Mouse (Mus musculus) cerebellum, adult 18-20 months (tissue): Measurements from ENCODE around the gene 1700042G07Rik.

ENCODE experiments used
- DNase-seq, 2 experiments: peaks; one replicate each; pipeline ENCODE4 v3.0.0; 2021

Gene 1700042G07Rik

DNA sequence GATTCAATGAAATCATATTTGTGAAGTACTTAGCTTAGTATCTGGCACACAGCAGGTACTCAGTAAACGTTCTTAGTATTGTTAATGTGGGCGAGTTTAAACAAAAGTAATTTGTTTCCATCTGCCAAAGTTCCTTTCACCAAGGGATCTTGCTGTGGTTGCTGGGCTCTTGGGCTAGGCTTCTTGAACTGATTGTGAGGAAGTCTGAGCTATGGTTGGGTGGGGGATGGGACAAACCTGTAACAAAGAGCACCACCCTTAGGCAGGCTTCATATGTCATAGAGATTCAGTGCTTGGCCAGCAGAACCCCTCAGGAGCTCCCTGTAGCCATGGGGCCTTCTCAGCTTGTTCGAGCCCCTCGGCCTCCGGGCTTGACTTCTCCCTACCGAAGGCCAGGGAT lies at the start of gene 1700042G07Rik, which contains the start of gene Gm49337:
Gene 1700042G07Rik (plus strand): TSS at position 301 of the 400 bp plus-strand sequence.
Gene Gm49337 (plus strand): TSS at position 313 of the 400 bp plus-strand sequence.
- DNase-seq: peak in 1 of 2 experiments; percentile 41

DNA sequence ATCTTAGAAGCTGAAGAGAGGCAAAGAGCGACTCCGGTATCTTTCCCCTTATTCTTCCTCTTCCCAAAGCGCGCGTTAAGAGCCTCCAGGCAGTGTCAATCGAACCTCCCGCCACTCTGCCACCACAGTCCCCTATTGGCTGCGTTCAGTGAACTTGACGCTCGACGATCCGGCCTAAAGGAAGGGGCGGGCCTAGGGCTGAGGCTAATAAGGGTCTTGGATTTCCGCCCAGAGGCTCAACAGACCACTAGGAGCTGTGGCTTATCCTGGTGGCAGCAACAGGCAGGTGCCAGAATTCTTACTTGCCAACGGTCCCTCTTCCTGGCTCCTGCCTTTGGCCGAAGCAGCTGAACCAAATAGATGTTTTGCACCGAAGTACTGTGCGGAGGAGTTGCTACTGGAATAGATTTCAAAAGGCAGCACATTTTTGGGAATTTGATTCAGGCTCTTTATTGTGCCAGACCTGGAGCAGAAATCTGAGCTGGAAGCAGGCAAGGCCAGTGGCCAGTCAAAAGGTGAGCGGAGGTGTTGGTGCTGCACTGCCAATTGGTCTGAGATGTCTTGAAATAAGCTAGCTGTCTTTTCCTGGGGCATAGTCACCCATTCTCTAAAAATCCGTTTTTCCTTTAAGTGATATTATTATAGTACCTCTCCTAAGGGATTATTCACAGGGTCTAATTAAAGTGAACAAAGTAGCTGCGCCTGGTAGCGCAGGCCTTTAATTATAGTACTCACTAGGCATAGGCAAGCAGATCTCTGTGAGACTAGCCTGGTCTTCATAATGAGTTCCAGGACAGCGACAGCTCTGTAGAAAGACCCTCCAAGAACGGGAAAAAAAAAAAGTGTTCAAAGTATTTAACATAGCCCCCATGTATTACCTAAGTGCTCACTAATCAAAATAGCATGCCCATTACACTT lies 49.3 kb upstream of the 1700042G07Rik start, which contains the start of the genes Rad54l and Pomgnt1:
Gene Rad54l (minus strand): TSS at position 89 of the 918 bp plus-strand sequence.
Gene Pomgnt1 (plus strand): TSS at position 239 of the 918 bp plus-strand sequence.
- peak; percentile 74 to 81 for DNase-seq

- DNase-seq: no peak
Observed at GRCm38 (mm10) chr4:116125803-116126386, 47.3 kb upstream of the 1700042G07Rik start.

GRCm38 (mm10) chr4:116127956-116128355 lies 45.2 kb upstream of the 1700042G07Rik start:
- DNase-seq: no peak

DNA sequence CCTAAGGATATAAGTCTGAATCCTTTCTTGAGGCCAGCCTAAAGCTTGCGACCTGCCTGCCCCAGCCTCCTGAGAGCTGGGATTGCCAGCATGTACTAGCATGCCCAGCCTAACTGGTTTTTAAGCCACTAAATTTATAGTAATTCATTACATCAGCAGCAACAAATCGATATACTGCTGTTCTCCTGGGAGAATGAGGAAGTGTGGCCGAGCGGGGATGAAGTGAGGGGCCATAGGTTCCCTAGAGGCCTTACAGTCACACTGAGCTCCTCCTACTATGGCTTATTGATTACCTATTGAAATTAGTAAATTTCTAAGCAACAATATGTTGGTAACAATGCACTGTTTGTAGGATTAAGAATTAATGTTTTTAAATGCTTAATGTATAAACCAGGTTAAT lies 40.0 kb upstream of the 1700042G07Rik start:
- DNase-seq: no peak

DNA sequence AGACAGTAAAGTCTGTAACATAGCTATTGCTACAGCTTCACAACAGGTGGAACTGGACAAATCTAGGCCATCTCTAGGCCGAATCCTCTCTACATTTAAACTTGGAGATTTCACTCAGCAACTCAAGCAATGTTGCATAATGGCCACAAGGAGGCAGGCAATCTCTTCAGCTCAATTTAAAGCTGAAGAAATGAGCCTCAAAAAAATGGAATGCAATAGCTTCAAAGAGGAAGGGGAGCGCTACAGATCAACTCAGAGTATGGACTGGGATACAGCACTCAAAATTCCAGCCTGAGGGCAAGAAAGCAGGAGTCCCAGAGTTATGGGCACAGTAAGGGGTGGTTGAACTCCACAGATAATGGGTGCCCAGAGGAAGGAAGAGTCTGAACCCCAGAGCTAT lies 38.2 kb upstream of the 1700042G07Rik start:
- no peak for DNase-seq

DNA sequence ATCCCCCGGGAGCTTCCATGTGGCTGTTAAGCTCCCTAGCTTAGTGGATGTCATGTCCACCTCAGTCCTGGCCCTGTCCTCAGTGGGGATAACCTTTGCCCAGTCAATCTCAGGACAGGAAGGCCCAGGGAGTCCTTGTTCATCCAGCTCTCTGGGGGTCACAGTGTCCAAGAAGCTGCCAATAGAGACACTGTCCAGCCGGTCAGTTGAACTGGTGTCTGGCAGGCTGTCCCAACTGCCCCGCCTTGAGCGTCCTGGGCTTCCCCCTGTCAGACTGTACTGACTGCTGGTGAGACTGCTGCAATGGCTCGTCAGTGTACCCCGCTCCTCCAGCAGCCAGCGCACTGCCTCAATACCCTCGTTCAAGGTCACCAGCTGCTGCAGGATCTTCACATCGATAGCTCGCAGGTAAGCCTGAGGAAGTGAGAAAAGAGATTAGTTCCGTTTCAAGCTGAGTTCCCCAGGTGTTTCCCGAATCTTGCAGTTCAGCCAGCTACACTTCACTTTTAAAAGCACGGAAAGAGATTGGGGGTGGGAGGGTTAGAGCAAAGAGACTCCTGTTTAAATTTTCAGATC lies 35.7 kb upstream of the 1700042G07Rik start:
- no peak for DNase-seq

DNA sequence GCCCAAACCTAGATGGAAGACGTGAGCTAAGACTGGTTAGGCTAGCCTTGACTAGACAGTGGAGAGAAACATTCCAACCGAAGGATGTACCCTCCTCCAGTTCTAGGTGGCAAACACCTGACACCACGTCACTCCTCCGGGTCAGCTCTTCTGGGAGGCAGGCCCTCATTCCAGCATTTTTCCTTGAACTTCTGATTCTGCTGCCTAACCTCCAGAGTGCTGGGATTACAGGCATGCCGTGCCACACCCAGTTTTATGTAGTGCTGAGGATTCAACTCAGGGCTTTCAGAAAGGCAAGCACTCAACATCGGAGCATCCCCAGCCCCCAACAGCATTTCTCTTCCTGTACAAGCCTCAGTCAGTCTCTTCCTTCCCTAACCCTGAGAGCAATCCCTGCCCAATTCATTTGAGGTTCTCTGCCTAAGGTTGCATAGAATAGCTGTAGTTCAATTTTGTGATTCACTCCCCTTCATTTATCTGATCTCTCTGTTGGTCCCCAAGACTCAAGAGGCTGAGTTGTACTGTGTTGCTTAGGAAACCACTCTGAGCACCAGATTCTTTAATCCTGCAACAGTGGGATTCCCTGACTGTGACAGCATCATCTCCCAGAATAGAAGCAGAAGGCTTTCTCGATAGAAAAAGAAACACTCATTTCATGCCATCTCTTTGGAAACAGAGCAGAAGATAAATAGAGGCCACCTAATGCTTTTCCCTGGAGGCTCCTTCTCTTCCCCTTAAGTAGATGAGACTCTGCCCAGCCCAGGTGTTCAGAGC lies 32.2 kb upstream of the 1700042G07Rik start:
- no peak for DNase-seq

- no peak for DNase-seq
Observed at GRCm38 (mm10) chr4:116141736-116142135, 31.4 kb upstream of the 1700042G07Rik start.

GRCm38 (mm10) chr4:116142269-116142668 lies 30.9 kb upstream of the 1700042G07Rik start:
- DNase-seq: no peak

GRCm38 (mm10) chr4:116143317-116143811 lies 29.8 kb upstream of the 1700042G07Rik start:
- DNase-seq: peak; percentile 93 to 96

- peak; percentile 82 to 88 for DNase-seq
Observed at GRCm38 (mm10) chr4:116143891-116144717, 29.1 kb upstream of the 1700042G07Rik start.

DNA sequence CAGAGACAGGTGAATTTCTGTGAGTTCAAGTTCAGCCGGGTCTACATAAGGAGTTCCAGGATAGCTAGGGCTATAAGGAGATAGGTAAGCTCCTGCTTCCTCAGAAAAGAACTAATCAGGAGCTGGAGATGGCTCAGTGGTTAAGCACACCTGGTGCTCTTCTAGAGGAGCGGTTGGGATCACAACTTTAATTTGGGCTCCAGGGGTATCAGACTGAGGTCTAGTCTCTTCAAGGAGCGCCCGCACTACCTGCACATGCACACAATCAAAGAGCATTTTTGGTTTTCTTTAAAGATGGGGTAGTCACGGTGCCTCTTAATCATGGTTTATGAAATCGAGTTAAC lies 23.4 kb upstream of the 1700042G07Rik start:
- DNase-seq: no peak

GRCm38 (mm10) chr4:116150156-116150861 lies 22.9 kb upstream of the 1700042G07Rik start:
- peak; percentile 73 to 84 for DNase-seq

DNA sequence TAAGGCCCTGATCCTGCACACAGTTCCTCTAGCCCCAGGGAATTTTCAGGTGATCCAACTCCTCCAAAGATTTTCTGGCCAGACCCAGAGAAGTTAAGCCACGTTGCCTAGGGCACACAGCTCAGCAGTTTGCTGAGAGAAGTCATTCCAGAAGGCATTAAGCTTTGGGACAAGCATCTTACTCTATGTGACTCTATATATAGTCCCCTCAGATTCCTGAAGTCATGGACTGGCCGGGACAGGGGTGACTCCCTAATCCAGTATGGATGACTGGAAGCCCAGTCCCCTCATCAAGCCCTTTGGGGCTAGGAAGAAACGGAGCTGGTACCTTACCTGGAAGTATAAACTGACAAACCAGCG lies 22.3 kb upstream of the 1700042G07Rik start:
- no peak for DNase-seq

DNA sequence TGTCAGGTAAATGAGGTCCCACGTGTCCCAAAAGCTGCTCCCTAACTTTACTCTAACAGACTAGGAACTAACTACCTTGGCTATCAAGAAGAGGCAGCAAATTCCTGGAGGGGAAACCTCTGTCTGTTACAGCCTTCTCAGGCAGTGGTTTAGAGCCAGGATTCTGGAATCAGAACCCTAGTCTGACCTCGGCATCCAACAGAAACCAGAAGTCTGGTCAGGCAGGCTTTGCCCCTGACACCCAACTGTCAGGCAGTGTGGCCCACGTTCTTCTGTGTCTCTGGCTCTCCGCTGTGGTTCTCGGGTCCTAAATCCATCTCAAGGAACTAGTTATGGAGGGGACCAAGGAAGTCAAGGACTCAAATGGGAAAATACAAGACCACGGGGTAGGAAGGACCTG lies 21.9 kb upstream of the 1700042G07Rik start, which contains the start of gene Lurap1:
Gene Lurap1 (minus strand): TSS at position 101 of the 400 bp plus-strand sequence.
- no peak for DNase-seq

DNA sequence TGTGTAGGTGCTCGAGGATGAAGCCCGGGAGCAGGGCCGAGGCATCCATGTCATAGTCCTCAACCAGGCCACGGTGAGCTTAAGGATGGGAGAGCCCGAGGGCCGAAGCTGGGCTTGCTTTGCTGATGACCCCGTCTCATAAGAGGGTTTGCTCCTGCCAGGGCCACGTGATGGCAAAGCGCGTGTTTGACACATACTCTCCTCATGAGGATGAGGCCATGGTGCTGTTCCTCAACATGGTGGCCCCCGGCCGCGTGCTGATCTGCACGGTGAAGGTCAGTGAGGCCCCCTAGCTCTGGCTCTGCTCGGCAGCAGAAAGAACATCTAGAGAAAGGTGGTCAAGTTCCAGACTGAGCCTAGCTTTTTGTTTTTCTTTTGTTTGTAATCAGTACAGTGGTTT lies 20.5 kb upstream of the 1700042G07Rik start:
- DNase-seq: no peak

DNA sequence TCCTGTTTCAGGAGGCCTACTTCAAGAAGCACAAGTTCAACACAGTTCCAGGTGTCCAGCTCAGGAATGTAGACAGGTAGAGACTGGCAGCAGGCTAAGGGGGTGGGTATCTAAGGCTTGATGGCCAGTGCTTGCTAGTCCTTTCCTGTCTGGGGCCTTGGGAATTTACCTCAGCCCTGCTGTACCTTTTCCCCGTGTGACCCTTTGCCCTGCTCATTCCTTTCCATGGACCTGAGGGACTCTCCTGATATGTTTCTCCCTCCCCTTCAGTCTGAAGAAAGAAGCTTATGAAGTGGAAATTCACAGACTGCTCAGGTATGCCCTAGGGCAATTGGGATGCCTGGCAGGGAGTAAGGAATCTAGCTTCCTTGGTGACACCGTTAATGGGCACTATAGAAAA lies 15.3 kb upstream of the 1700042G07Rik start:
- no peak for DNase-seq

DNA sequence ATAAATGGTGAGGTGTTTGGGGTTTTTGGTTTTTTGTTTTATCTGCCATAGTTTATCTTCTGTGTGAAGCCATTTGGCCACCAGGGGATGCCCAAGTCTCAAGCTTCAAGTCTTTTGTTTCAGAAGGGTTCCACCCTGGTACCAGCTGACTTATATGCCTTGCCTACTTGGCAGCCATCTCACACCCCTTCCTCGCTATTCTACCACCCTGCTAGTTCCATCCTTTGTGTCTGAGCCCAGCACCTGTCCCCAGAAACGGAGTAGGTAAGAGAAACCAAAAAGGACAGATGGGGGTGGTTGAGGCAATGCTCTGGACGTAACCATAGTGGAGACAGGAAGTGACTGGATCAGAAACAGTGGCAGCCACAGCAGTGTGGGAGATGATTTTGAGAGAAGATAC lies 13.3 kb upstream of the 1700042G07Rik start:
- peak; percentile 42 to 55 for DNase-seq

- no peak for DNase-seq
Observed at GRCm38 (mm10) chr4:116160769-116161168, 12.4 kb upstream of the 1700042G07Rik start.

DNA sequence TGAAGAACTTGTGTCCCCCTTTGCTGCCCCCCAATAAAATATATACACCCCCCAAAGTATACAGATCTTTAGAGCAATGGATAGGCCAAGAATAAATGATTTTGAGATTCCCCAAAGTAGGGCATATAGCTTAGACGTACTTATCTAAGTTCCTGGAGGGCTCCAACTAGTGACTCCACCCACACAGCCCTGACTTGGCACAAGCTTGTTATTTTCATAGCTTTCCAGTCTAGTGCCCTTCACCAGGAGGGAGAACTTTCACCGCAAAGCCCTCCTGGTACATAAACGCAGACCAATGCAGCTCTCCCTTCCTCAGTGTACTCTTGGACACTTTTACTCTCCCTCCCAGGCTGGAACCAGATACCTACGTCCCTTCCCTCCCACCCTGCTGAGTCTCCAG lies 11.0 kb upstream of the 1700042G07Rik start:
- no peak for DNase-seq
